Mouse (Mus musculus) midbrain, postnatal 0 days (tissue): ENCODE measurements around the gene Tldc1. TPM values are rescaled to one million over a fixed set of nuclear protein-coding genes. Genes with fewer than 3 reads are reported as not detected.

Source experiments
- ATAC-seq: fragments of 200-750 bp; cut with Nextera tagmentation; 2 replicates; pipeline ENCODE4 v1.8.0; 2017; ENCODE audit warnings: moderate number of reproducible peaks, mild to moderate bottlenecking, moderate TSS enrichment, moderate library complexity; ENCODE audit not compliant: low FRiP score
- DNase-seq: peaks from one replicate; pipeline ENCODE4 v3.0.0-alpha.2; 2015; ENCODE audit warnings: low spot score
- H3K27ac ChIP-seq: fragments of 300-500 bp; sonication (generic); 2 replicates; pipeline ENCODE4 v1.5.1; 2014; ENCODE audit warnings: low read depth, mild to moderate bottlenecking, low read length, mixed read lengths
- H3K27me3 ChIP-seq: fragments of 300-500 bp; sonication (generic); 2 replicates; pipeline ENCODE4 v1.6.1; 2014; ENCODE audit warnings: low read length, control low read depth, mixed read lengths; ENCODE audit not compliant: insufficient read depth
- H3K36me3 ChIP-seq: fragments of 300-500 bp; sonication (generic); 2 replicates; pipeline ENCODE4 v1.6.1; 2014; ENCODE audit warnings: low read length, control low read depth, mixed read lengths; ENCODE audit not compliant: insufficient read depth
- H3K4me1 ChIP-seq: fragments of 300-500 bp; sonication (generic); 2 replicates; pipeline ENCODE4 v1.6.1; 2014; ENCODE audit warnings: mild to moderate bottlenecking, control low read depth, antibody characterized with exemption, low read length, mixed read lengths; ENCODE audit not compliant: insufficient read depth
- H3K4me2 ChIP-seq: fragments of 300-500 bp; sonication (generic); 2 replicates; pipeline ENCODE4 v1.6.1; 2014; ENCODE audit warnings: low read depth, mild to moderate bottlenecking, low read length, mixed read lengths; ENCODE audit not compliant: poor library complexity, severe bottlenecking
- H3K4me3 ChIP-seq: fragments of 300-500 bp; sonication (generic); 2 replicates; pipeline ENCODE4 v1.5.1; 2014; ENCODE audit warnings: low read depth, mild to moderate bottlenecking, low read length, moderate library complexity
- H3K9ac ChIP-seq: fragments of 300-500 bp; sonication (generic); replicated peaks from 2 replicates; pipeline ENCODE4 v1.6.1; 2014; ENCODE audit warnings: mild to moderate bottlenecking, low read length, moderate library complexity, mixed read lengths; ENCODE audit not compliant: poor library complexity, severe bottlenecking
- H3K9me3 ChIP-seq: fragments of 300-500 bp; sonication (generic); 2 replicates; pipeline ENCODE4 v1.6.1; 2016; ENCODE audit warnings: low read length, control low read depth
- CTCF ChIP-seq: IDR thresholded peaks from 2 replicates; pipeline ENCODE4 v1.5.1; 2016; ENCODE audit warnings: antibody characterized with exemption, mild to moderate bottlenecking
- WGBS: fragments of 180-500 bp; shearing (Covaris S2); extraction: QIAGEN DNeasy Blood & Tissue Kit; methylation state at CpG from one replicate; pipeline ENCODE4 v1.1.7; 2014; 5-methylcytosine and 5-hydroxymethylcytosine counted together
- polyA plus RNA-seq: library from polyadenylated mRNA; unstranded; fragments of >200 nt; fragmentation: Nextera tagmentation; extraction: Ambion mirVana; gene quantifications from 2 replicates; pipeline ENCODE4 v1.2.1, GENCODE M21; 2015
- total RNA-seq: library from RNA; depleted of rRNA; stranded (reverse); fragments of >200 nt; gene quantifications from 2 replicates; pipeline ENCODE4 v1.2.3, GENCODE M21; 2014

The Tldc1 gene
- total and polyA plus RNA-seq, 2 experiments from 2014 or later, result 6.7 to 20.4 TPM

- 81% methylated on average over 4 of the region's 4 CpGs for WGBS
- Histone ChIP-seq H3K4me3 (no peak overlapping the region), H3K9me3 (no peaks in the 10 kb centered on the region), H3K36me3 (peaks cover 11% of the 10 kb centered on the region; the same call in 1 of the 2 replicates), H3K27me3 (no peaks in the 10 kb centered on the region), H3K4me1 (peaks cover 4% of the 10 kb centered on the region; the same call in 1 of the 2 replicates), H3K27ac (no peak overlapping the region), H3K4me2 (no peak overlapping the region), H3K9ac (no peak overlapping the region)
- no peak for TF ChIP-seq CTCF
- no peak for DNase-seq
- ATAC-seq, result no peak
Observed at GRCm38 (mm10) chr8:119807687-119808086, 29.5 kb upstream of the Tldc1 start.

GRCm38 (mm10) chr8:119806422-119807263 is 28.4 kb upstream of the Tldc1 start:
- peak; percentile 81 for DNase-seq
- Histone ChIP-seq H3K4me2 (no peak overlapping the region), H3K4me3 (no peak overlapping the region), H3K36me3 (peaks cover 11% of the 10 kb centered on the region; the same call in 1 of the 2 replicates), H3K9ac (no peak overlapping the region), H3K9me3 (no peaks in the 10 kb centered on the region), H3K4me1 (peaks cover 4% of the 10 kb centered on the region; the same call in 1 of the 2 replicates), H3K27me3 (no peaks in the 10 kb centered on the region), H3K27ac (peak overlapping the region; percentile 26; the same call in 1 of the 2 replicates)
- peak; percentile 24; the same call in 1 of the 2 replicates for ATAC-seq
- peak; percentile 15; the same call in 1 of the 2 replicates for TF ChIP-seq CTCF
- 49% methylated on average over 14 of the region's 14 CpGs for WGBS

- peaks cover 14% of the 10 kb centered on the region for H3K4me1 ChIP-seq
- 66% methylated on average over 8 of the region's 8 CpGs for WGBS
- H3K36me3 ChIP-seq, result peaks cover 11% of the 10 kb centered on the region; the same call in 1 of the 2 replicates
- no peaks in the 10 kb centered on the region for H3K9me3 ChIP-seq
- H3K4me3 ChIP-seq, result no peak overlapping the region
- no peak overlapping the region for H3K9ac ChIP-seq
- H3K27me3 ChIP-seq, result no peaks in the 10 kb centered on the region
- ATAC-seq (no peak), DNase-seq (no peak)
- H3K27ac ChIP-seq, result no peak overlapping the region
- H3K4me2 ChIP-seq, result no peak overlapping the region
- no peak for TF ChIP-seq CTCF
Observed at GRCm38 (mm10) chr8:119805275-119805674, 27.1 kb upstream of the Tldc1 start.

- Histone ChIP-seq H3K9ac (no peak overlapping the region), H3K27me3 (no peaks in the 10 kb centered on the region), H3K36me3 (peaks cover 4% of the 10 kb centered on the region; the same call in 1 of the 2 replicates), H3K4me3 (no peak overlapping the region), H3K4me1 (peaks cover 24% of the 10 kb centered on the region), H3K4me2 (no peak overlapping the region), H3K27ac (no peak overlapping the region), H3K9me3 (no peaks in the 10 kb centered on the region)
- no peak for DNase-seq
- 100% methylated on average over 1 of the region's 1 CpGs for WGBS
- no peak for ATAC-seq
- peak; percentile 57 for TF ChIP-seq CTCF
Observed at GRCm38 (mm10) chr8:119802592-119802991, 24.4 kb upstream of the Tldc1 start.

- no peak for TF ChIP-seq CTCF
Observed at GRCm38 (mm10) chr8:119801168-119801567, 23.0 kb upstream of the Tldc1 start.

GRCm38 (mm10) chr8:119798965-119799264 is 20.7 kb upstream of the Tldc1 start:
- H3K4me2 ChIP-seq, result peak overlapping the region; percentile 37
- H3K4me3 ChIP-seq, result no peak overlapping the region
- no peak for TF ChIP-seq CTCF
- H3K9me3 ChIP-seq, result no peaks in the 10 kb centered on the region
- DNase-seq, result no peak
- no peaks in the 10 kb centered on the region for H3K36me3 ChIP-seq
- peak overlapping the region; percentile 83 for H3K27ac ChIP-seq
- H3K27me3 ChIP-seq, result no peaks in the 10 kb centered on the region
- ATAC-seq, result no peak
- H3K9ac ChIP-seq, result peak overlapping the region; percentile 44; the same call in 1 of the 2 replicates
- H3K4me1 ChIP-seq, result peaks cover 20% of the 10 kb centered on the region
- WGBS, result 48% methylated on average over 2 of the region's 2 CpGs

More at GRCm38 (mm10) chr8:119801168-119801567, 23.0 kb upstream of the Tldc1 start:
- DNase-seq (peak; percentile 74), ATAC-seq (no peak)
- Histone ChIP-seq H3K27ac (peak overlapping the region; percentile 62), H3K4me1 (peaks cover 20% of the 10 kb centered on the region), H3K36me3 (no peaks in the 10 kb centered on the region), H3K4me2 (no peak overlapping the region), H3K27me3 (no peaks in the 10 kb centered on the region), H3K9me3 (no peaks in the 10 kb centered on the region), H3K4me3 (no peak overlapping the region), H3K9ac (no peak overlapping the region)
- 9% methylated on average over 4 of the region's 4 CpGs for WGBS
